Mouse (Mus musculus) megakaryocyte, embryonic 14.5 days (primary cell): ENCODE measurements around the gene Gm5129. TPM values are rescaled to one million over a fixed set of nuclear protein-coding genes. Genes with fewer than 3 reads are reported as not detected.

Source experiments
- H3K27me3 ChIP-seq: replicated peaks from 2 replicates; pipeline ENCODE3; 2012; ENCODE audit warnings: inconsistent platforms
- H3K36me3 ChIP-seq: replicated peaks from 2 replicates; pipeline ENCODE3; 2012; ENCODE audit warnings: low read length, inconsistent platforms, mixed read lengths
- H3K4me1 ChIP-seq: 2 replicates; pipeline ENCODE4 v1.6.1; 2012; ENCODE audit warnings: inconsistent platforms
- H3K4me3 ChIP-seq: replicated peaks from 2 replicates; pipeline ENCODE3; 2012; ENCODE audit warnings: moderate library complexity, mild to moderate bottlenecking, inconsistent platforms
- H3K9me3 ChIP-seq: 2 replicates; pipeline ENCODE4 v1.6.1; 2012; ENCODE audit warnings: inconsistent platforms
- FLI1 ChIP-seq: IDR thresholded peaks from 2 replicates; pipeline ENCODE4 v1.6.1; 2012; ENCODE audit warnings: low read length, inconsistent platforms, mixed read lengths
- GATA1 ChIP-seq: IDR thresholded peaks from 3 replicates; pipeline ENCODE4 v1.6.1; 2012; ENCODE audit warnings: mixed read lengths, low read length, inconsistent platforms, borderline replicate concordance
- polyA plus RNA-seq: library from polyadenylated mRNA; stranded (reverse); fragments of >175 nt; gene quantifications from 2 replicates; pipeline ENCODE4 v1.2.3, GENCODE M21; 2012; ENCODE audit warnings: low replicate concordance; ENCODE audit not compliant: insufficient read depth

The Gm5129 gene
- polyA plus RNA-seq, 1 experiment = 1.3 TPM

DNA sequence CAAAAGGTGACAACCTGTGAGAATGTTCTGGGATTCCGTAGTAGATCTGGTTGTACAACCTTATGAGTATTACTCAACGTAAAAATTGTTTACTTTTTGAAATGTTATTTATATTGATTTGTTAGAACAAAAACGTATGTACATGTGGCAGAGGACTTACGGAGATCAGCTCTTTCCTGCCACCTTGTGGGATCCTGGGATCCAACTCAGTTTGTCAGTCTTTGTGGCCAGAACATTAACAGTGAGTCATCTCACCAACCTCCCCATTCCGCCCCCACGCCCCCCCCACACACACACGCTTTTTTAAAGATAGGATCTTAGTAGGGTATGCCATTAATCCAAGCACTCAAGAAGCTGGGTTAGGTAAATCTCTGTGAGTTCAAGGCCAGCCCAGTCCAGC, 47.4 kb downstream of the Gm5129 start:
- Histone ChIP-seq H3K4me3 (no peak overlapping the region), H3K9me3 (peaks cover 6% of the 10 kb centered on the region), H3K36me3 (no peaks in the 10 kb centered on the region), H3K4me1 (peaks cover 16% of the 10 kb centered on the region), H3K27me3 (peaks cover 8% of the 10 kb centered on the region)
- TF ChIP-seq GATA1 (no peak), FLI1 (no peak)

DNA sequence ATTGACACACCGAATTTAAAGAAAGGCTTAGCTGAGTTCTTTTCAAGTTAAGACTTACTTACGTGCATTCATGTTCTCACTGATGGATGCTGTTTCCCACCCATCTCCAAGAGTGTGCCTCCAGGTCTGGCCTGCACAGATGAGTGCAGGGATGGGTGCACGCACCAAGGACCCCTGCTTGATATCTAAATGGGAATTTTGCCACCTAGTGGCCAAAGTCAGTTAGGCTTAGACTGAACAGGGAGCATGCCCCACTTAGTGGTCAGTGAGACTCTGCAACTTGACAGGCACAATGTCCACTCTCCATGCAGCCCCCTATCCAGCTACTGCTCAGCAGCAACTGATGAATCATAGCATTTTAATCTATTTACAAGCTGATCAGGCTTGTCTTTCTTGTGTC, 48.1 kb downstream of the Gm5129 start:
- Histone ChIP-seq H3K36me3 (peaks cover 4% of the 10 kb centered on the region), H3K27me3 (peaks cover 8% of the 10 kb centered on the region), H3K4me3 (no peak overlapping the region), H3K9me3 (peaks cover 9% of the 10 kb centered on the region), H3K4me1 (peaks cover 16% of the 10 kb centered on the region)
- no peak for TF ChIP-seq FLI1
- TF ChIP-seq GATA1 = no peak

Other genes with a start within 250 kb of the Gm5129 start
- gene Ube3c, start 166.7 kb downstream of the Gm5129 start, polyA plus RNA-seq = 0.85 TPM in 1 of 2 replicates, not detected in the other
- 175 and 336 TPM in 2 replicates for gene Dnajb6, start 248 bp downstream of the Gm5129 start, polyA plus RNA-seq